Mouse (Mus musculus) gastrocnemius, adult 2 months (tissue): ENCODE measurements around the gene Bbip1. TPM values are rescaled to one million over a fixed set of nuclear protein-coding genes. Genes with fewer than 3 reads are reported as not detected.
"Not testable (repeated sequence)": the region's sequence is repeated elsewhere in the genome, so short reads cannot be mapped to it uniquely, and the experiment has no call there.

ENCODE experiments used
- DNase-seq: peaks from one replicate; pipeline ENCODE4 v3.0.0; 2022
- H3K27ac ChIP-seq: fragments of 200-600 bp; 2 replicates; pipeline ENCODE4 v1.8.1; 2022; ENCODE audit warnings: mild to moderate bottlenecking
- H3K4me3 ChIP-seq: fragments of 200-600 bp; 2 replicates; pipeline ENCODE4 v1.8.1; 2022; ENCODE audit warnings: mild to moderate bottlenecking, moderate library complexity
- CTCF ChIP-seq: fragments of 200-600 bp; IDR thresholded peaks from 2 replicates; pipeline ENCODE4 v1.8.1; 2022; ENCODE audit warnings: antibody characterized with exemption, mild to moderate bottlenecking, moderate library complexity
- intact Hi-C: fragments of 180-260 bp; cut with DNase I; formaldehyde crosslinking; loops from one replicate; pipeline ENCODE4 v1.15.1; 2025
- total RNA-seq, 2 experiments: library from RNA; stranded (reverse); gene quantifications; 2 replicates each; pipeline ENCODE4 v1.2.3; 2021

The Bbip1 gene
- total RNA-seq, 2 experiments from 2014 or later: 33.3 to 40.6 TPM

DNA sequence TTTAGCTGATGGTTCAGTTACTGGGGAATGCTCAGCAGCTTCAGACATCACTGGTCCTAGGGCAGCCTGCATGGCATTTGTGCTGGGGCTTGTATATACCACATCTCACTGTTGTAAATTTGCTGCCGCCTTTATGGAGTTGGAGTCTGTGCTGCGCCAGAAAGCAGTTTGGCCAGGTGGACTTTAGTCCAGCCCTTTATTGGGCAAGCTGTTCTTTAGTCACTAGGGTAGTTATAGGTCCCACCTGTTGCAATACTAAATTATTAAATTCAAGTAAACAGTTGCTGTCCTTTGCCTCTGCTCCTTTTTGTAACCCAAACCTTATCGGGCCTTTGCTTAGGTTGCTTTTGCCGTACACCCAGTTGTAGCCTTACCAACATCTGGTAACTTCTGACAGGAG, 29.5 kb downstream of the Bbip1 start:
- no peak for TF ChIP-seq CTCF
- no peak for DNase-seq
- intact Hi-C loops: no loop called here
- no peak overlapping the region for H3K27ac ChIP-seq
- H3K4me3 ChIP-seq: no peak overlapping the region

DNA sequence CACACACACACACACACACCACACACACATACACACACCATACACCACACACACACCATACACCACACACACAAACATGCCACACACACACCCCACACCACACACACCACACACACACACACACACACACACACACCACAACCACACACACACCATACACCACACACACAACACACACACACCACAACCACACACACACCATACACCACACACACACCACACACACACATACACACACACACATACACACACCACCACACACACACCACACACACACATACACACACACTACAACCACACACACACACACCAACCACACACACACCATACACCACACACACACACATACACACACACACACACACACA, 37.7 kb downstream of the Bbip1 start:
- intact Hi-C loops: loop anchor here (5.0 kb wide), 1 partner anchor 36 kb away; the partner anchor contains the start of genes Bbip1 and Shoc2
- DNase-seq, H3K4me3 ChIP-seq, H3K27ac ChIP-seq: not testable (repeated sequence)

DNA sequence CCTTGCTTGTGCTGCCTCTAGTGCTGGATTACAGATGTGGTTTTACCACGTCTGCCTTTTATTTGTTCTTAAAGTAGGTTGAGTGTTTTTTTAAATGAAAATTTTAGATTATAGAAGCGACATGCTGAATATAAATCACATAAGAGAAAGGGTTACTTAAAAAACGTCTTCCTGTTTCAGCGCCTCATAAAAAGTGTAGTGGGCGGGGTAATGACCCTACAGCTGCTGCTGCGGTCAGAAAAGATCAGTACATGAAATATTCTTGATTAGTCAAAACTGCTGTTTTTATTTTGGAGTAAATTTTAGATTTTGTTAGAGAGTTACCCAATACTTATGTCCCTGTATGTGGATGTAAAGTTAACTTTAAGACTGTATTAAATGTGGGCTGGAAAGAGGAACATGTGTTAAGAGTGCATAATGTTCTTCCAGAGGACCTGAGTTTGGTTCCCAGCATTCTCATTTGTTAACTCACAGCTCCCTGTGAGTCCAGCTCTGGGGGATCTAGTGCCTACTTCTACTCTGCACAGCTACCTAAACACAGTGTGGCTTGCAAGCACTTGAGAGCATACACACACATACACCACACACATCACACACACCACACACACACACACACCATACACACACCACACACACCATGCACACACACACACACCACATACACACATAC, 38.3 kb downstream of the Bbip1 start:
- Histone ChIP-seq H3K4me3 (peak overlapping the region; percentile 95), H3K27ac (peak overlapping the region; percentile 48)
- TF ChIP-seq CTCF: no peak
- no peak for DNase-seq
- intact Hi-C loops: loop anchor here (5.0 kb wide), 1 partner anchor 36 kb away; the partner anchor contains the start of genes Bbip1 and Shoc2

DNA sequence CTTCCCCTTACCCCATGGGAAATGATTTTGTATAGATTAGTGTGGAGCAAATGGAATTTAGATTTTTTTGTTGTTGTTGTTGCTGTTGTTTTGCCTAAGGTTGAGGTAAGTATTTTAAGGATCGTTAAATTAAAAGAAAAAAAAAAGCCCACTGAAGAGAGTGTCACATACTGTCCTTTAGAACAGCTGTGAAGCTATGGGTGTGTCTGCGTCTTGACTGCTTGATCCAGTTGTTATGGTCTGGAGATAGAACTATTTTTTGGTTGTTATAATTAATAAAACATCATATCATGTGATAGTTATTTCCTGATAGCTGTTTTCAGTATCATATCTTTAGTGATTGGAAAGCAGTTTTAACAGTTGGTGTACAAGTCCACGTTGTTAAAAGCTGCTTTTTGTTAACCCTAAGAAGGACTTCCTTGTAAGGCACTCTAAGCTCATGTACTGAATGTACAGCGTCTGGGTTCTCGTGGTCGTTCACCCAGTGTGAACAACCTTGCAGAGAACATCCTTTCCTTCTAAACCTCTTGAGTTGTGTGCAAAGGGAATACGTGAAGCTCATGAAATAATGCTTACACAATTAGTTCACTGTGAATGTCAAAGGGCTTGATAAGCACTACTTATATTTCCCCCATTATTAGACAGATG, 39.5 kb downstream of the Bbip1 start:
- intact Hi-C loops: loop anchor here (2.0 to 5.0 kb wide), 2 partner anchors 37 to 62 kb away; partner anchors contain the start of genes Bbip1 and Shoc2
- TF ChIP-seq CTCF: no peak
- Histone ChIP-seq H3K4me3 (peak overlapping the region; percentile 95), H3K27ac (peak overlapping the region; percentile 99)
- no peak for DNase-seq

DNA sequence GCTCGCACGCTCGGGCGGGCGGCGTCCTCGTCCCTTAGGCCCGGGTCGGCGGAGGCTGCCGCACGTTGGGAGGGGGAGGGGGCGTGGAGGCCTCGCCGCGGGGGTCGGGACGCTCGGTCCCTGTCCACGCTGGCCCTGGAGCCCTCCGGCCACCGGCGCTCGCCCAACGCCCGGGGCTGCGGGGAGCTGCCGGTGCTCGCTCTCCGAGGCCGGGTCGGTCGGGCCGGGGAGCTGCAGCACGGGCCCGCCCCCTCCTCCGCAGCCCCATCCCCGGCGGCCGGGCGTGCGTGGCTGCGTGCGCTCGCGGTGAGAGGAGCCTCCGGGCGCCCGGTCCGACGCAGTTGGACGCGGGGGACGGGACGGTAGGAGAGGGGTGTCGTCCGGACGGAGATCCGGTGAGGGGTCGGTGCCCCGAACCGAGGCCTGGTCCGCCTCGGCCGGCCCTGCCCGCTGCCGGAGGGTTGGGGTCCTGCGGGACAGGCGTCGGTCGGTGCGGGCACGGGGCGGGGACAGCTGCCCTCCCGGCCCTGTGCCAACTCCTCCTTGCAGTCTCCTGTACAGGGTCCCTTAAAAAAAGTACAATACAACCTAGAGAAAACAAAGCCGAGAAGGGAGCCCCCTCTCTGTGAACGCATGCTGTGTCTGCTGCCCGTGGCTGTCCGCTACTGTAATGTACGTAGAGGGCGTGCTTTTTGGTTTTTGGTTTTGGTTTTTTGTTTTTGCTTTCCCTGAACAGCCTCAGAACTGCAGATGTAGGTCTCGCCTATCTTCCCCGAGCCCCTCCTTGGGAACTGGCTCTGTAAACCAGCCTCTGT, 40.7 kb downstream of the Bbip1 start:
- peak; percentile 58 for TF ChIP-seq CTCF
- Histone ChIP-seq H3K4me3 (peak overlapping the region; percentile 95), H3K27ac (peak overlapping the region; percentile 99)
- intact Hi-C loops: loop anchor here (2.0 kb wide), 2 partner anchors 47 to 61 kb away; no protein-coding TSS in a partner anchor
- DNase-seq: peak; percentile 69

DNA sequence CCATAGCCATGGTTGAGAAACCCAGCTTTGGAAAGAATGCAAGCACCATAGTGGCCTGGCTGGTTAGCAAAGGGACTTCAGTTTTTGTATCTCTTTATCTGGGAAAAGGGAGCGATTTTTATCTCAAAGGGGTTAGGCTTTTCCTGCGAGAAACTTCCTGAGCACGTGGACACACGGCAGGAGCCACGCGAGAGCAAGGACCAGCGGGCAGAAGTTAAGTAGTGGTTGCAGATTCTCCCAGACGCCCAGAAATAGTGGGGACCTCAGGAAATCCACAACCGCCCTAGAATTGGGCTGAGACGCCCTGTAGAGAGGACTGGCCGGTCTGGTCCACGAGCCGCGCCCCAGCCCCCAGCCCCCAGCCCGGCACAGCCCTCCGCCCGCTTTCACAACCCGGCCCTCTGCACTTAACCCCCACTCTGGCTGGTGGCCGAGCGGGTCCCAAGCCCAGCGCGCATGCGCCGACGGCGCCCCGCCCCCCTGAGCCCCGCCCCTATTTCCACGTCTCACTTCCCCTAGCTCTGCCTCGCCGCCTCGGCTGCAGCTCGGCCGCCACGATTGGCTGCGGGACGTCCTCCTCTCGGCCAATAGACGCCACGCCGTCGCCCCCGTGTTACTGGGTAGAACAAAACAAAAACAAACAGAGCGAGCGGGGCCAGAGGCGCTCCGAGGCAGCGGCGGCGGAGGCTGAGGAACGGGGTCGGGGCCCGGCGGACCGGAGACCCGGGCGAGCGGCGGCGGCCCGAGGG, 41.5 kb downstream of the Bbip1 start:
- TF ChIP-seq CTCF: no peak
- intact Hi-C loops: loop anchor here (2.0 kb wide), 1 partner anchor 46 kb away; no protein-coding TSS in a partner anchor
- Histone ChIP-seq H3K4me3 (peak overlapping the region; percentile 95), H3K27ac (peak overlapping the region; percentile 99)
- DNase-seq: peak; percentile 98

DNA sequence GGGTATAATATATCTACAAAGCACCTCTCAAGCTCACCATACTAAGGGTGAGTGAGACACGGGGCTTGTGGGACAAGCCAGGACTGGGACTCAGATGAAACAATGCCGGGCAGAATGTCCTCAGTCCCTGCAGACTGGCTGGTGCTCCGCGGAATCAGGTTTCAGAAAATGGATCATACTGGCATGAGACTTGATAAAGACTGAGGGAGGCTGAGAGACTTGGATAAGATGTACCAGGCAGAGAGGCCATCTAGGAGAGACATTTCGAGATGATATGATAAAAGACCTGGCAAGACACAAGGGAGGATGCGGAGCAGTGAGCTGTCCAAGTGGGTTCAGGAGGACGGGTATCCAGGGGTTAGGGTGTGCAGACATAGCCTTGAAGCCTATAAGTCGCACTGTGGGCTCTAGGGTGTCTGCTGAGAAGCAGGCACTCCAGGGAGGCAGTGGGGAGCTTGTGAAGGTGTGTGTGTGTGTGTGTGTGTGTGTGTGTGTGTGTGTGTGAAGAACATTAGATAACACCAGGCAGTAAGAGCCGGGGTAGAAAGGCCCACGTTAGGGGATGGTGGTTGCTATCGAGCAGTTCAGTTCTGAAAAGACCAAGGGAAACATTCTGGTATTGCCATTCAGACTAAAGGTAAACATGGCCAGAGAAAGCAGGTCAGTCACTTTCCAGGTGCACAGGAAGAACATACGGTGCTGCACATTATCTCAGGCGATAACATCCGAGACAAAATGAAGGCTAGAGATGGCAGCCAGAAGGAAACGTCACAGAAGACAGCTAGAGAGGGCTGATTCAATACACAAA, 42.3 kb downstream of the Bbip1 start:
- TF ChIP-seq CTCF: no peak
- intact Hi-C loops: loop anchor here (2.0 kb wide), 1 partner anchor 45 kb away; no protein-coding TSS in a partner anchor

DNA sequence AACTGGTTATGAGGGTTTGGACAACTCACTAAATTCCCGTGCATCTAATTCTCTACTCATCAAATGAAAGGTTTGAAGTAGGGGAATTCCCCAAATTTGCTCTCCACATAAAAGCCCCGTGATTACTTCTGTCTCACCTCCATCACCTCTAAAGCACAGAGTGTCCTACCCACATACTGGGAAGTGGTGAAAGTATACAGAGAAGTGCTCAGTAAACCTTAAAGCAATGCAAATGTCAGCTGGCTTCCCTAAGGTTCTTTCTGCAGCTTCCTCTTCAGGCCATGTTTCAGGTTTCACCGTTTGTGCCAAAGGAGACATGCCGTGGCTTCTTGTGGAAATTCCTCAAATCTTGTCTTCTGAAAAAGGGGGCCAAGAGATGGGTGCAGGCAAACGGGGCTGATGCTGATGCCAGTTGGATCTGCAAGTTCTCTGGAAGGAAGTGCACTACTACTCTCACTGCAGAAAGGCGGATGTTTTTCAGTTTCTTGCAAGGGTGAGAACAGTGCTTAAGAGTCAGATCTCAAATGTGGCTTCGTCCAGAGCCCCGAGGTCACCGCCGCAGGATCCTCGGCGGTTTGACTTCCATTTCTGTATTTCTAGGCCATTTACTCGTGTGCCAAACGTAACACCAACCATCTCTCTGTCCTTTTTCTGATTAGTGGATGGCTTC, 44.4 kb downstream of the Bbip1 start:
- Histone ChIP-seq H3K27ac (no peak overlapping the region), H3K4me3 (no peak overlapping the region)
- no peak for DNase-seq
- no peak for TF ChIP-seq CTCF
- intact Hi-C loops: no loop called here

More for the DNA sequence above, 42.3 kb downstream of the Bbip1 start:
- H3K4me3 ChIP-seq: peak overlapping the region; percentile 95
- no peak for DNase-seq
- H3K27ac ChIP-seq: peak overlapping the region; percentile 99

DNA sequence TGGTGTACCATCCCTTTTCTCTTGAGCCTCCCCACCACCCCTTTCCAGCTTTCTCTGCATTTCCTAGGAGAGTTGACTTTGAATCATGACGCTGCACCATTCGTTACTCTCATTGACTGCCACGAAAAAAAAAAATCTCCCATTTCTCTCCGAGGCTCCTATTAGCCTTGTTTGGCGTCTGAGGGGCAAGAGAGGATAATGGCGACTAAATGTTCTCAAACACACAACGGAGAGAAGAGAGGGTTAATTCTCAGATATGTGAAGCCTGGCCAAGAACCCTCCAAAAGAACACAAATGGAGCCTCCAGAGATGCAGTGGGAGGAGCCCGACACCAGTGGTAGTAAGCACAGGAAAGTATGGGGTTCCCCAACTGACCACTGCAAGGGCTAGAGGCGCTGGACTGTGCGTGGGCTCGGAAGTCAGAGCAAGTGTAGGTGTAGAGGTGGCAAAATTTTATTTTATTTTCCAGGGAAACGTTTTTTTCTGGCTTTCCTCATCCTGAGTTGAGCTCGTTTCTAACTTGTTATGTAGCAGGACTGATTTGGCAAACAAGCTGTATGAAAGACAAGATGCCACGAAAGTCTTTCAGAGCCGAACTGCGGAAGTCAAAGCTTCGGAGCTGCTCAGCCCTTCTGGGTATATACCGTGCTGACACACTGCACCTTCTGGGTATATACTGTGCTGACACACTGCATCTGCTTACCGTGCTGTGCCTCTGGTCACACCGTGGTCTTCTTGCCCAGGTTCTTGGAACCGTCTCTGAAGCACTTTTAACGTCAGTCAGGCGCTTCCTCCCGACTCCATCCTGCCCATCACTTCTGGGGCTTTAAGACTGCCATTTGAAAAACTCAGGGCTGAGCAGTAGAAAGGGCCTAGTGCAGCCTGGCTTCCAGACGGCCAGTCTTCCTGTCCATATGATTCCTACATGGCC, 45.2 kb downstream of the Bbip1 start:
- intact Hi-C loops: no loop called here
- H3K4me3 ChIP-seq: no peak overlapping the region
- peak overlapping the region; percentile 0; the same call in 1 of the 2 replicates for H3K27ac ChIP-seq
- no peak for DNase-seq
- TF ChIP-seq CTCF: no peak

DNA sequence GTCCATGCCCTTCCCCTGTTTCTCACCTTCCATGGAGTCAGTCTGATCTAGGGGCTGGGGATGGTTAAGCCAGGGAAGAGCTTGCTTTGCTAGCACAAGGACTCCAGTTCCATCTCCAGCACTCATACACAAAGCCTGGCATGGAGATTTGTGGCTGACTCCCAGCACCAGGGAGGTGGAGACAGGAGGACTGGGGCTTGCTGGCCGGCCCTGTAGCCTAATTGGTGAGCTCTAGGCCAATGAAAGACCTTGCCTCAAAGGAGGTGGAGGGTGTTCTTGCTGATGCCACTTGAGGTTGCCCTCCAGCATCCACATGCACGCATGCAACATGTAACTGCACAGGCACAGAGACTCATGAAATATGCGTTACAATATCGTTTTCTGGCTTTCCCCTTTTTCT, 45.9 kb downstream of the Bbip1 start:
- DNase-seq: no peak
- peak overlapping the region; percentile 9; the same call in 1 of the 2 replicates for H3K27ac ChIP-seq
- intact Hi-C loops: no loop called here

More for the DNA sequence above, 45.9 kb downstream of the Bbip1 start:
- H3K4me3 ChIP-seq: no peak overlapping the region
- TF ChIP-seq CTCF: no peak
